Mouse (Mus musculus) cerebellum, postnatal 25 days (tissue): ENCODE measurements around the gene Hipk4.

Source experiments
- DNase-seq, 2 experiments: peaks; one replicate each; pipeline ENCODE4 v3.0.0; 2021; ENCODE audit warnings: mixed read lengths in 2 of 2

Hipk4 gene

DNA sequence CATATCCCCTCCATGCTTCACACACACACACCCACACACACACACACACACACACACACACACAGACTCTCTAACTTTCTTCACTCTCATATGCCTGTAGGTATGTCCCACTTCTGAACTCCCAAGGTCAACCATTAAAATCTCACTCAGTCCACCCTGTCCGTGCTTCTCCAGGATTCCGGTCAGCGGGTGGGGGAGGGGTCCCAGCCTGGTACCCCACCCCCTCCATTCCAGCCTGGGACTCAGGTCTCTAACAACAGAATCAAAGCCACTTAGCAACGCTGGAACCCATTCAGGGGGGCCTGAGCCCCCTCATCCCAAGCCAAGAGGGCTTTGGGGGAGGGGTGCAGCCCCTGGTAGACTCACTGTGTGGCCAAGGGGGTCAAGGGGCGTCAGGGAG is at the start of gene Hipk4:
Gene Hipk4, plus strand, starts transcription at position 301 of the 400 bp plus-strand sequence.
- no peak for DNase-seq

DNA sequence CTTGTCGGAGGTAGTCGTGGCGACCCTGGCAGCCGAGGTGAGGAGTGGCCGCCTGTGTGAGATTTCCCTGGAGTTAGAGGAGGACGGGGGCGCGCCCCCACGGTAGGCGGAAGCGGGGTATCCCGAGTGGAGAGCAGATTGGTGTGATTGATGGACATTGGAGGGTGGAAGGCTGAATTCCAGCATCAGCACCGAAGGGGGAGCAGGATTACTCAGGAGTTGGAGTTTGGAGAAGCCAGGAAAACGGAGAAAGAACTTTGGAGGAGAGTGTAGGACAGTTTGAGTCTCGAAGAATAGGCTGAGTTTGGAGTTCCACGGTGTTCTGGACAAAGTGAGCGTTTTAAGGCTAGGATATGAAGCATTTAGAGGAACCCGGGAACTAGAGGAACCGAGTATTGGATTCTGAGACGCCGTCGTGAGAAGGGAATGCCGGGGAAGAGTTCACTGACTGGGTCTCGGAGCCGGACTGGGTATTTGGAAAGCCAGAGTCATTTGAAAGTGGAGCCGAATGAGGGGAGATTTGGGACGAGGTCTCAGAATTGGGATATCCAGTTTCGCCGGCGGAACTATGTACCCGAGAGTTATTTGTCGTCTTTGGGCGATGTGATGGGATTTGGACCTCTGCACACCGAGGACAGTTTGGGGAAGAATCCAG is 49.1 kb upstream of the Hipk4 start:
- DNase-seq = no peak

- peak; percentile 94 to 98 for DNase-seq
Measured at GRCm38 (mm10) chr7:27474490-27474954, 48.5 kb upstream of the Hipk4 start.

DNA sequence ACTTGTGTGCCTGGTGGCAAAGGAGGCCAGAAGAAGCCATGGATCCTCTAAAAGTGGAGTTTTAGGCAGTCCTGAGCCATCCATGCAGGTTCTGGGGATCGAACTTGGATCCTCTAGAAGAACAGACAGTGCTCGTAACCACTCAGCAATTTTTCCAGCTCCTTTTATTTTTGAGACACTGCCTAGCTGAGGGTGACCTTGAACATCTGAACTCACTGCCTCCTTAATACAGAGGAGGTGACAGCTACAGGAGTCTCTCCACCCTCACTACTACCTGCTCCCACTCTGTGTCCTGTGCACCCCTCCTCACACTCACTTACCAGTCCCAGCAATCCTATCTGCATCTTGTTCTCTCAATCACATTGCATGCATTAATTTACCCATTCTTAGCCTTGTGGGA is 47.5 kb upstream of the Hipk4 start:
- DNase-seq = no peak

DNA sequence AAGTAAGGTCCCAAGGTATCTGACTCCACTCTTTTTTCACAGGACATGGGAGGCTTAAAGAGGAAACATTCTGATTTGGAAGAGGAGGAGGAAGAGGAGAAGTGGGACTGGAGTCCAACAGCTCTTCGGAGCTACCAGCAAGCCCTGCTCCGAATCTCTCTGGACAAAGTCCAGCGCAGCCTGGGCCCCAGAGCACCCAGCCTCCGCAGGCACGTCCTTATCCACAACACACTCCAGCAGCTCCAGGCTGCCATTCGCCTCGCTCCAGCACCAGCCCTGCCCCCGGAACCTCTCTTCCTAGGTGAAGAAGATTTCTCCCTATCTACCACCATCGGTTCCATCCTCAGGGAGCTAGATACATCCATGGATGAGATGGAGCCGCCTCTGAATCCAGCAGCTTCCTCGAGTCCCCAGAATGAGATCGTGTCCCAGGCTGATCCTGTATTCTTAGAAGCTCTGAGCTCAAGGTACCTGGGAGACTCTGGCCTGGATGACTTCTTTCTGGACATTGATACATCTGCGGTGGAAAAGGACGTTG is 46.9 kb upstream of the Hipk4 start:
- no peak for DNase-seq

DNA sequence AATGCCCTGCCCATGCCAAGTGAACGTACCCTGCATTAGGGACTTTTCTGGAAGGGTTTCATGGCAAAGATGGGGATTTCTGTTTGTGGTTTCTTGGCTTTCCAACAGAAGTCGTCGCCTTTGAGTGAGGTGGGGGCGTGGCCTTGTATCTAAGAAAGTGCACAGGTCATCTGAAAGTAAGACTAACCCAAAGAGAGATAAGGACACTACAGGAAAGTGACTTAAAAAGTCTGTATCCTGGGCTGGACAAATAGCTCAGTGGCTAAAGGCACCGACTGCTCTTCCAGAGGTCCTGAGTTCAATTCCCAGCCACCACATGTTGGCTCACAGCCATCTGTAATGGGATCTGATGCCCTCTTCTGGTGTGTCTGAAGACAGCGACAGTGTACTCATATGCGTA is 44.5 kb upstream of the Hipk4 start:
- no peak for DNase-seq

- no peak for DNase-seq
Measured at GRCm38 (mm10) chr7:27479750-27480149, 43.3 kb upstream of the Hipk4 start.

DNA sequence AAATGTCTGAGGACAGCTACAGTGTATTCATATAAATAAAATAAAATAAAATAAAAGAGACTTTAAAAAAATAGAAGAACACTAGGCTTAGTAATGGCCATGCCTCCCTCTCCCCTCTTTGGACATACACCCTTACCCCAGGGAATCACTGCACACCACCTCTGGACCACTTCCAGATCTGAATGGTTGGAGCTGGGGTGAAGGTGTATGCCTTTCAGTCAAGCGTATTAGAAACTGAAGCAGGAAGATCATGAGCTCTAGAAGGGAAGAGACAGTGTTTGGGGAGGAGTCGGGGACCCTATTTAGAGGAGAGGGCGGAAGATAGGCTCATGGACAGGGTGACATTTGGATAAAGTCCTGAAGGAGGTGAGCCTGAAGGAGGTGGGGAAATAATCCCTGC is 42.6 kb upstream of the Hipk4 start:
- DNase-seq = no peak

DNA sequence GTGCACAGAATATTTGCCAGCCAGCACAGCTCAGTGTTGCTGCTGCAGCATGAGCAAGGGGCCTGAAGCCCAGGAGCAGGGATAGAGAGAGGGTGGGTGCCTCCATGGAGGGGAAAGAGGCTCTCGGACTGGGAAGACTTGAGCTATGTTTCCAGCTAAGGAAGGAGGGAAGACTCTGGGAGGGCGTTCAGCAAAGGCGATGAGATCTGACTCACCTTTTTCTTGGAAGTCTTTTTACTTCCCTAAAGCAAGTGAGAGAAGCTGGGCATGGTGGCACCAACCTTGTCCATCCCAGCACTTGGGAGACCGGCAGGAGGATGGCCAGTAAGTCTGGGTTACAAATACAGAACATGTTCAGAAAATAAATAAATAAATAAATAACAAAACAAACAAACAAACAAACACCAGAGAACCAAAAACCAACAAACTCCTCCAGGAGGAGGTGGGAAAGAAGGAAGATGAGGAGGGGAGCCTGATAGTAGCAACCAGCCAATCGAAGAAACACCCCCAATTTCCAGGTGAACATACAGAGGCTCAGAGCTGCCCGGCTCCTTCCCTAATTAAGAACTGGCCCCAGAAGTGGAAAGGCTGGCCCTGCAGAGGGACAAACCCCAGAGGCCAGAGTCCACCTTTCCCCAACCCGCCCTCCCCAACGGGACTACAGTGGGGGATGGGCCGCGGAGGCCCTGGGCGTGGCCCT is 42.0 kb upstream of the Hipk4 start:
- DNase-seq = peak in 1 of 2 experiments; percentile 22

GRCm38 (mm10) chr7:27481627-27481969 is 41.5 kb upstream of the Hipk4 start:
- DNase-seq = peak; percentile 80 to 86

DNA sequence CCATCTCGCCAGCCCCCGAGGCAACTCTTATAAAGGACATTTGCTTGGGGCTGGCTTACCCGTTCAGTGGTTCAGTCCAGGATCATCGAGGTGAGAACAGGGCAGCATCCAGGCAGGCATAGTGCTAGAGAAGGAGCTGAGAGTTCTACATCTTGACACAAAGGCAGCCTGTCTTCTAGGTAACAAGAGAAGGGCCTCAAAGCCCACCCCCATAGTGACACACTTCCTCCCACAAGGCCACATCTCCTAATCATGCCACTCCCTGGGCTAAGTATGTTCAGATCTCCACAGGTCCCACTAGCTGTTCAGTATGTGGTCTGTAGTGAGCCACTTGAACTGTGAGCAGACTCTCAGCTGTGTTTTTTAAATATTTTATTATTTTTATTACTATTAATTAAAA is 39.2 kb upstream of the Hipk4 start:
- DNase-seq = no peak

DNA sequence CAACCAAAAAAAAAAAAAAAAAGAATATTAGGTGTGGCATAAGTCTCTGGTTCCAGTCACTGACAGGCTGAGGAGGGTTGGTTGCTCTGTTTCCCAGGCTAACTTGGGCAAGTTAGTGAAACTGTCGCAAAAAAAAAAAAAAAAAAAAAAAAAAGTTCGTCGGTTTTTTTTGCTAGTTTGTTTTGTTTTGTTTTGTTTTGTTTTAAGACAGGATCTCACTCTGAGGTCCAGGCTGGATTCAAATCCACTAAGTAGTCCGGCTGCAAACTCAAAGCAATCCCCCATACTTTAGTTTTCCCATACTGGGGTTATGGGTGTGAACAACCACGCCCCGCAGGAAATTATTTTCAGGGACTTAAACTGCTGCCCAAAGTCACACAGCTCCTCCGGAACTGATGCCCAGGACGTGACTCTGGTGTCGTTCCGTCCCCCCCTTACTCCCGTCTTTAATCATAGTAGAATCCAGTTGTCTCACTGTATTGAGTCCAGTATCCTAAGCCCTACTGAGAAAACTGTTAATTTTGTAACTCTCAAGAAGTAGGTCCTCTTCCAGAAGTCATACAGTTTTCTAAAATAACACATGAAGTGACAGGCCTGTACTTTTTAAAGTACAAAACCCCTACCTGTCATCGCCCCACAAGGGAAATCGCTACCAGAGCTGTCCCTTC is 36.8 kb upstream of the Hipk4 start:
- no peak for DNase-seq

DNA sequence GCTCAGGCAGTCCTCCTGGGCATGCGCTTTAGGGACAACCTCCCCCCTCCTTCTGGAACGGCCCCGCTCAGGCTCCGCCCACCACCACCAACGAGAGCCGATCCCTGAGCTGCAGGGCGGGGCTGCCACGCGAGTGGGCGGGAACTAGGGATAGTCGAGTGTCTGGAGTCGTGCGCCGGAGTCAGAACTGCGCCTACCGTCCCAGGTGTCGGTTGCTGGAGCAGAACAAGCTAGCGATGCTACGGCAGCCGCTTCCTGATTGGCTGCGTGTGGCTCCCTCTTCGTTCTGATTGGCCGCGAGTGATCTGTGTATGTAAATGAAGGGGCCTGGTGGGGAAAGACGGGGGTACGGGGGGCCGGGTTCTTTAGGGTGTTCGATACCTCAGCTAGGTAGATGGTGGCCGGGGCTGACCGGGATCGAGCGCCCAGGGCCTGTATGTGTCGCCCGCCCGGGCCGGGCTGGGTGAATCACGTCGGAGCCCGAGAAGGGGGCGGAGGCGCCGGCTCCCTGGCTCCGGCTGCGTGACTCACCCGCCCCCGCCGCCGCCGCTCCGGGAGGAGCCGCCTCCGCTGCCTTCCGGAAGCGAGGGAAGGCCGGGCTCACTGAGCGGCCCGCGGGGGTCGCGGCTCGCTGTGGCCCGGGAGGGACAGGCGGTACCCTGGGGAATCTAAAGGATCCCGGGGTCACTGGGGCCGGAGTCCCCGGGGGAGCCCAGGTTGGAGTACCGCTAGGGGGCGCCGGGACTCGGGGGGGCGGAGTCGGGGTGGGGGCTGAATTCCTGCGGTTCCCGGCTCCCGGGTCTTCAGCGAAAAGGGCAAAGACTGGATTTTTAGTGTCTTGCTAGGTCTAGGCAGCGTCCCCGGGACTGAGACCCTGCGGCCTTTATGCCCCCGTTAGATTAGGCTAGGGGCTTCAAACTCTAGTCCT is 36.0 kb upstream of the Hipk4 start, which contains the start of gene Sertad1:
Gene Sertad1, plus strand, starts transcription at position 141 of the 928 bp plus-strand sequence.
- peak; percentile 100 for DNase-seq

DNA sequence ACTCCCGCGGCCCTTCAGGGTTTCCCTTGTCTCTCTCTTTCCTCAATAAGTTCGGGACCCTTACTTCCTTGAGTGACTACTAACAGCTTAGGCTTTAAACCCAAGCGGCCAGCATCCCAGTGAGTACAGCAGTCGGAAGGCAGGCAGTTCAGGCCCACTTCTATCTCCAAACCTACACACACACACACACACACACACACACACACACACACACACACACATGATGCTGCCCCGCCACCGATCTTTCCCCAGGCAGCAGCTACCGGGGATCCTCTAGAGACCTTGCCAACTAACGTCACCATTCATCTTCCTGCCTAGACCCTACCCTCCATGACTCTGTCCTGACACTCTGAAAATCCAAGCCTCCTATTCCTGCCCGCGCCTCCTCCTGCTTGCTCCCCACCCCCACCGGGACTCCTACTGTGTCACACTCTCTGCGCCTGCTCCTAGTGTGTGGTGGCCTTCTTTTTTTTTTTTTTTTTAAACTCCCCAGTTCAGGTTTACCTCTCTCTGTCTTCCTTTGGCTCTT is 35.3 kb upstream of the Hipk4 start:
- DNase-seq = peak; percentile 63 to 81

GRCm38 (mm10) chr7:27489270-27489869 is 33.7 kb upstream of the Hipk4 start:
- DNase-seq = peak in 1 of 2 experiments; percentile 50

- DNase-seq = no peak
Measured at GRCm38 (mm10) chr7:27490227-27490542, 32.9 kb upstream of the Hipk4 start.

DNA sequence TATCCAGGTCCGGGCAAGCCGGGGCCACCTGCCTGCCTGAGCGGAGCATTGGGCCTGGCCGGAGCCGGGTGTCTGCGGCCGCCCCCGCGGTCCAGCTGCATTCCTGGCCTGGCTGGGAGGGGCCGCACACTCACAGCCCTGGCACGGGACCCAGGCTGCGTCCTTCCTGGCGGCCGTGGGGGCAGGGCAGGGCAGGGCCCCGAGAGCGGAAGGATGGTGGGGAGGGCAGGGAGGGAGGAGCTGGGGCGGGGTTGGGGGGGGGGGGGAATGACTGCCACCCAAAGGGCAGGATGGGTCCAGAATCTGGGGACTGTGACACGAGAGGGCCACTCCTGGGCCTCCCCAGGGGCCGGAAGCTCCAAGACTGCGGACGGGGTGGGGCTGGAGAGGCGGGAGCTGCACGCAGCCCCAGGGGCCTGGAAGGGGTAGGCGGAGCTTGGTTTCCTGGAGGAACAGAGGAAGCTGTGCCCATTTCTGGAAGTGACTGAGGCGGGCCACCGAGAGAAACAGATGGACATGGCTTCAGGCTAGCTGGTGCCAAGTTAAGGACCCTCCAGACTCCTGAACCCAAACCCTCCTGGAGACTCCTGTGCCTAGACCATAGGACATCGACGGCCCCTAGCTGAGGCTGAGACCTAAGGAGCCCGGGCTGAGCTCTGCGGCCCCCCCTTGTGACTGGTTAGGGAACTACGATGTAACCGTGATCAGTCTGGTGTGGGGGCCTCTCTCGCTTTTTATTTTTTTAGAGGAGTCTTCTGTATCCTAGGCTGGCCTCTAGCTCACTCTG is 32.3 kb upstream of the Hipk4 start:
- DNase-seq = peak; percentile 94 to 97

GRCm38 (mm10) chr7:27491856-27492255 is 31.2 kb upstream of the Hipk4 start:
- DNase-seq = peak in 1 of 2 experiments; percentile 24

DNA sequence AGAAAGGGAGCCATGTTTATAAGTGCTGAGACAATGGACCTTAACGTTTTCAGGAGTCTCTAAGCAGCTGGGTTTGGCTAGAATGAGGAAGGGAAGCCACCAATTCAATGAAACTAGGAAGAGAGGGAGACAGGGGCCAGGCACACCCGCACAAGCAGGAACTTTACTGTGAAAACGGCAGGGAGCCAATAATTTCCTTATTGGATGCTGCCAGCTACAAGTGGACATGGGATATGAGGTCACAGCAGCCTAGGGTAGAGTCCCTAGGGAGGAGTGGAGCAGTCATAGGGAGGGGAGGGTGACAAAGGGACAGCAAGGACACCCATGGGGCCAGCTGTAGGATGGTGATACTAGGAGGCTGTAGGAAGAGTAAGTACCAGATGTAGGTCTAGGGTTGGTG is 30.0 kb upstream of the Hipk4 start:
- DNase-seq = no peak

GRCm38 (mm10) chr7:27493450-27493849 is 29.6 kb upstream of the Hipk4 start:
- DNase-seq = no peak
